Mouse (Mus musculus): Measurements from ENCODE around the gene Hps5. TPM values are rescaled to one million over a fixed set of nuclear protein-coding genes. Genes with fewer than 3 reads are reported as not detected.

The Hps5 gene
- polyA plus RNA-seq, 1 experiment from 2014 or later = 6.4 TPM

DNA sequence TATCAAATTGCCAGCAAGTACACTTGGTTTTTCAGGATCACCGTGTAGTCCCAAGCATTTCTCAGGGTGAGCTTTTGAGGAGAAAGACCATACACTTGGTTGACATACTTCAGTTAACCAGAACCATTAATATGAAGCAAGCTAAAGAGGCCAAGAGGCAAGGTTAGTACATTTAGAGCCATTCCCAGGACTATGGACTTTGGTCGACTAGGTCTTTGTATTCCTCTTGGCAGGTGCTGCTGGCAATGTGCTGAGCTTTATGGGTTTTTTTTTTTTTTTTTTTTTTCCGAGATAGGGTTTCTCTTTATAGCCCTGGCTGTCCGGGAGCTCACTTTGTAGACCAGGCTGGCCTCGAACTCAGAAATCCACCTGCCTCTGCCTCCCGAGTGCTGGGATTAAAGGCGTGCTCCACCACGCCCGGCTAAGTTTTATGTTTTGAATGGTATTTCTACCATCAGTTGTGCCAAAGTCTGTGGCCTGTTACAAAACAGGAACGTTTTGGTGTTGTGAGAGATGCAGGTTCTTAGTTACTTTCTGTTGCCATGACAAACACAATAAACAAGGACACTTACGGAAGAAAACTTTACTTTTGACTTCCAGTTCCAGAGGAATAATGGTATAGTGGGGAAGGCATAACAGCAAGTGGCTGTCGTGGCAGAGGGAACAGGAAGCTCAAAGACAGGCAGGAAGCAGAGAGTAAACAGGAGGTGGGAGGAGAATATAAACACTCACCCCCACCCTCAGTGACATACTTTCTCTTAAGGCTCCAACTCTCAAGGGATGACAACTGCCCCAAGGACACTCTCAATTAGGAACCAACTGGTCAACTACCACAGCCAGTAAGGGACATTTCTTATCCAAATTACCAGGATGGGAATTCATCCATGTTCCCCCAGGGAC is 57.1 kb downstream of the Hps5 start:
- Histone ChIP-seq H3K9me3 (ENCODE audit: control insufficient read depth, low read length) (no peaks in the 10 kb centered on the region), H3K4me3 (ENCODE audit: low read depth, low read length) (no peak overlapping the region), H3K27me3 (ENCODE audit: control insufficient read depth, insufficient read depth, low read length) (no peaks in the 10 kb centered on the region), H3K4me2 (replicated peaks; ENCODE audit: low read depth) (no peak overlapping the region), H3K27ac (replicated peaks) (no peak overlapping the region), H3K4me1 (replicated peaks; ENCODE audit: control insufficient read depth, insufficient read depth) (no peaks in the 10 kb centered on the region), H3K9ac (ENCODE audit: low read length) (no peak overlapping the region), H3K36me3 (ENCODE audit: control insufficient read depth, insufficient read depth, low read length) (no peaks in the 10 kb centered on the region)
- DNase-seq (ENCODE audit: low spot score) = no peak
- 72% methylated on average over 12 of the region's 12 CpGs for WGBS
- ATAC-seq (ENCODE audit: low FRiP score, low TSS enrichment) = no peak
- TF ChIP-seq CTCF (IDR thresholded peaks at IDR 0.05; ENCODE audit: low read depth) (no peak), EP300 (optimal IDR thresholded peaks at IDR 0.05) (no peak)

DNA sequence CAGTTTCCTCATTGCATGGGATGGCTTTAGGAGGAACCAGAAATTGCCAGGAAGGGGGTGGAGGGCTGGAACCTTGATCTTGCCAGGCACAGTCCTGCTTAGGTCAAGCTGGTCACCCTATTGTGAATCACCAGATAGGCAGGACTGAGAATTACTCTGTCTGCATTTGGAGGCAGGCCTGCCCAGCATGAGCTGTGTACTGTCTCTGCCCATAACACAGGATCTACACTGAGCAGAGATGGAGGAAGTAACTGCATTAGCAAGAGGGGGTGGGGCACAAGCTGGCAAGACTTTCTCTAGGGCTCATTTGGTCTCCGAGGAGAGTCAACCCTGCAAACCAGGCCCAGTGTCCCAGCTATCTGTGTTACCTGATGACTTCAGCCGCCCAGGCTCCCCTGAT is 60.9 kb downstream of the Hps5 start:
- Histone ChIP-seq H3K27me3 (ENCODE audit: control insufficient read depth, insufficient read depth, low read length) (no peaks in the 10 kb centered on the region), H3K4me1 (replicated peaks; ENCODE audit: control insufficient read depth, insufficient read depth) (no peaks in the 10 kb centered on the region), H3K4me2 (replicated peaks; ENCODE audit: low read depth) (no peak overlapping the region), H3K9ac (ENCODE audit: low read length) (no peak overlapping the region), H3K4me3 (ENCODE audit: low read depth, low read length) (no peak overlapping the region), H3K36me3 (ENCODE audit: control insufficient read depth, insufficient read depth, low read length) (no peaks in the 10 kb centered on the region), H3K9me3 (ENCODE audit: control insufficient read depth, low read length) (no peaks in the 10 kb centered on the region), H3K27ac (replicated peaks) (no peak overlapping the region)
- DNase-seq (ENCODE audit: low spot score) (no peak), ATAC-seq (ENCODE audit: low FRiP score, low TSS enrichment) (no peak)
- 78% methylated on average over 2 of the region's 2 CpGs for WGBS
- TF ChIP-seq CTCF (IDR thresholded peaks at IDR 0.05; ENCODE audit: low read depth) (no peak), EP300 (optimal IDR thresholded peaks at IDR 0.05) (no peak)

DNA sequence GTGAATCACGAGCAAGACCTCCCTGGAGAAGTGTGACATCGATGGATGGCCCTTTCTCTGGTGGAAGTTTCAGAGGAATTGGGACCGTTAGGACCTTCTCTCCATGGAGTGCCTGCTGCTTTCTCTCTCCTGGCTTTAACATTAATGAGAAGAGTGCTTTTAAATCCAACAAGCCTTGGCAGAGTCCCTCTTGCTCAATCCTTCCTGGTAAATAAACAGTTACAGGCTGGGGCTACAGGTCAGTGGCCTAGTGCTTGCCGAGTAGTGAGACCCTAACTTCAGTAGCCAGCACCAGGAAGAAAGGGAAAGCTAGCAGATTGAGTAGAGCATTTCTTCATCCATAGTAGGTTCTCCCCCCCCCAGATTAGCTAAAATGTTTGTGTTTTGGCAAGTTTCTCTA is 63.4 kb downstream of the Hps5 start, which contains the start of gene Saa4:
Gene Saa4 (minus strand): TSS at position 146 of the 400 bp plus-strand sequence.
- Histone ChIP-seq H3K27me3 (ENCODE audit: control insufficient read depth, insufficient read depth, low read length) (no peaks in the 10 kb centered on the region), H3K4me1 (replicated peaks; ENCODE audit: control insufficient read depth, insufficient read depth) (no peaks in the 10 kb centered on the region), H3K4me2 (replicated peaks; ENCODE audit: low read depth) (no peak within 1 kb of the TSS), H3K4me3 (ENCODE audit: low read depth, low read length) (no peak within 1 kb of the TSS), H3K36me3 (ENCODE audit: control insufficient read depth, insufficient read depth, low read length) (no peaks in the 10 kb centered on the region), H3K9me3 (ENCODE audit: control insufficient read depth, low read length) (no peaks in the 10 kb centered on the region), H3K9ac (ENCODE audit: low read length) (no peak within 1 kb of the TSS), H3K27ac (replicated peaks) (no peak within 1 kb of the TSS)
- TF ChIP-seq EP300 (optimal IDR thresholded peaks at IDR 0.05) (no peak), CTCF (IDR thresholded peaks at IDR 0.05; ENCODE audit: low read depth) (no peak)
- 78% methylated on average over 4 of the region's 4 CpGs for WGBS
- no peak for DNase-seq (ENCODE audit: low spot score)
- no peak for ATAC-seq (ENCODE audit: low FRiP score, low TSS enrichment)

DNA sequence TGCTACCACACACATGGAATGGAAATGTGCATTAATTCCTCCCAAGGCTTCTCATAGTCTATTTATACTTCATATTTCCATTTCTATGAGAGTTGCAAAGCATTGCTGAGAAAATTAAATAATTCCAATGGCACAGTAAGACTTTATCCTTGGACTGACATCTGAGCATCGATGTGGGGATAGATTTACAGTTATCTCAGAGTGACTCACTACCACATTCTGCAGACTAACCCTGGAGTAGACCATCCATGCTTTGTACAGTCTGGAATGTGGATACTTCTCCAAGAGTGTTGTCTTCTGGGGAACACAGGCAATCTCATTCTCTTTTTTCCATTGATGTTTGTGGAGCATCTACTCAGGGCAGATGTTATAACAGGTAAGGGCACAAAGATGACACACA is 68.3 kb downstream of the Hps5 start:
- Histone ChIP-seq H3K4me1 (replicated peaks; ENCODE audit: control insufficient read depth, insufficient read depth) (no peaks in the 10 kb centered on the region), H3K9ac (ENCODE audit: low read length) (no peak overlapping the region), H3K4me2 (replicated peaks; ENCODE audit: low read depth) (no peak overlapping the region), H3K36me3 (ENCODE audit: control insufficient read depth, insufficient read depth, low read length) (no peaks in the 10 kb centered on the region), H3K27me3 (ENCODE audit: control insufficient read depth, insufficient read depth, low read length) (no peaks in the 10 kb centered on the region), H3K9me3 (ENCODE audit: control insufficient read depth, low read length) (no peaks in the 10 kb centered on the region), H3K27ac (replicated peaks) (no peak overlapping the region), H3K4me3 (ENCODE audit: low read depth, low read length) (no peak overlapping the region)
- ATAC-seq (ENCODE audit: low FRiP score, low TSS enrichment) = no peak
- WGBS = 74% methylated on average over 1 of the region's 1 CpGs
- TF ChIP-seq CTCF (IDR thresholded peaks at IDR 0.05; ENCODE audit: low read depth) (no peak), EP300 (optimal IDR thresholded peaks at IDR 0.05) (no peak)
- DNase-seq (ENCODE audit: low spot score) = no peak

DNA sequence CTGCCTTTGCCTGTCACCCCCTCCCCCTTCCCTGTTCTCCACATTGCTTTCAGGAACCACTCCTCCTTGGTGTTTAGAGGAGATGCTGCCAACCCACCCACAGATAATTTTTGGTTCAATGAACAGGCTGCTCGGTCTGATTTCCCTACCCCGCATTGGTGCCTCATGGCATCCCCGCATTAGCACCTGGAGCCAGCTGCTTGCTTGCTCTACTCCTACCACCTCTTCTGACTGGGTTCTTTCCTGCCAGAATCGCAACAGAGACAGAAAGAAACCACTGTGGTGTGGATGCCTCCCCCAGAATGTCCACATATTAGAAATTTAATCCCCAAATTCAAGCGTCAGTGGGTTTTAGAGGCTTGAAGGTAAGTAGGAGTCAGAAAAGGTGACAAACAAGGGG is 71.5 kb downstream of the Hps5 start:
- Histone ChIP-seq H3K9ac (ENCODE audit: low read length) (no peak overlapping the region), H3K27me3 (ENCODE audit: control insufficient read depth, insufficient read depth, low read length) (no peaks in the 10 kb centered on the region), H3K27ac (replicated peaks) (no peak overlapping the region), H3K4me1 (replicated peaks; ENCODE audit: control insufficient read depth, insufficient read depth) (no peaks in the 10 kb centered on the region), H3K4me3 (ENCODE audit: low read depth, low read length) (no peak overlapping the region), H3K4me2 (replicated peaks; ENCODE audit: low read depth) (no peak overlapping the region), H3K36me3 (ENCODE audit: control insufficient read depth, insufficient read depth, low read length) (no peaks in the 10 kb centered on the region), H3K9me3 (ENCODE audit: control insufficient read depth, low read length) (no peaks in the 10 kb centered on the region)
- ATAC-seq (ENCODE audit: low FRiP score, low TSS enrichment) (no peak), DNase-seq (ENCODE audit: low spot score) (no peak)
- 74% methylated on average over 5 of the region's 5 CpGs for WGBS
- no peak for TF ChIP-seq CTCF (IDR thresholded peaks at IDR 0.05; ENCODE audit: low read depth)

DNA sequence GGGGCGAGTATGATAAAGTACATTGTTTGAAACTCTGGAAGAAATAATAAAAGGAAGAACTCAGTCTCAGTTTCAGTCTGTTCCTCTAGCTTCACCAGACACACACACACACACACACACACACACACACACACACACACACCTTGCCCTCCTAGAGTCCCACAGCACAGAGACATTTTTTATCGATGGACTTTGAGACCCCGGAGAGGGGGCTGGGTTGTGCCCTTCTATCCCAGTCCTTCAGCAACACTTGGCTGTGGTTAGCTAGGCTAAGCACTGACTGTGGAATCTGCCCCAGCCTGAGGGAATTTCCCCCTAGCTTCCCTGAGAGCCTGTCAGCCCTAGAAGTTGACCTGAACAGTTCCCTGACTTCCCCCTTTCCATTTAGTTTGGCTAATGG is 72.0 kb downstream of the Hps5 start:
- Histone ChIP-seq H3K27ac (replicated peaks) (no peak overlapping the region), H3K9me3 (ENCODE audit: control insufficient read depth, low read length) (no peaks in the 10 kb centered on the region), H3K4me3 (ENCODE audit: low read depth, low read length) (no peak overlapping the region), H3K36me3 (ENCODE audit: control insufficient read depth, insufficient read depth, low read length) (no peaks in the 10 kb centered on the region), H3K4me2 (replicated peaks; ENCODE audit: low read depth) (no peak overlapping the region), H3K4me1 (replicated peaks; ENCODE audit: control insufficient read depth, insufficient read depth) (no peaks in the 10 kb centered on the region), H3K9ac (ENCODE audit: low read length) (no peak overlapping the region), H3K27me3 (ENCODE audit: control insufficient read depth, insufficient read depth, low read length) (no peaks in the 10 kb centered on the region)
- WGBS = 74% methylated on average over 3 of the region's 3 CpGs
- no peak for ATAC-seq (ENCODE audit: low FRiP score, low TSS enrichment)
- DNase-seq (ENCODE audit: low spot score) = no peak
- TF ChIP-seq CTCF (IDR thresholded peaks at IDR 0.05; ENCODE audit: low read depth) (no peak), EP300 (optimal IDR thresholded peaks at IDR 0.05) (no peak)

Data from stomach, postnatal 0 days (tissue).